Mouse (Mus musculus): ENCODE measurements around the gene Shoc2.
"Not testable (repeated sequence)": the region's sequence is repeated elsewhere in the genome, so short reads cannot be mapped to it uniquely, and the experiment has no call there.

The Shoc2 gene
- long read RNA-seq, experiment 1, partial matches to known transcripts, result 2 of 5 reads
- long read RNA-seq, experiment 1, other reads (novel, unspliced or antisense), result 3 of 5 reads
- long read RNA-seq, experiment 2, partial matches to known transcripts, result 14 of 19 reads
- long read RNA-seq, experiment 2, other reads (novel, unspliced or antisense), result 5 of 19 reads

DNA sequence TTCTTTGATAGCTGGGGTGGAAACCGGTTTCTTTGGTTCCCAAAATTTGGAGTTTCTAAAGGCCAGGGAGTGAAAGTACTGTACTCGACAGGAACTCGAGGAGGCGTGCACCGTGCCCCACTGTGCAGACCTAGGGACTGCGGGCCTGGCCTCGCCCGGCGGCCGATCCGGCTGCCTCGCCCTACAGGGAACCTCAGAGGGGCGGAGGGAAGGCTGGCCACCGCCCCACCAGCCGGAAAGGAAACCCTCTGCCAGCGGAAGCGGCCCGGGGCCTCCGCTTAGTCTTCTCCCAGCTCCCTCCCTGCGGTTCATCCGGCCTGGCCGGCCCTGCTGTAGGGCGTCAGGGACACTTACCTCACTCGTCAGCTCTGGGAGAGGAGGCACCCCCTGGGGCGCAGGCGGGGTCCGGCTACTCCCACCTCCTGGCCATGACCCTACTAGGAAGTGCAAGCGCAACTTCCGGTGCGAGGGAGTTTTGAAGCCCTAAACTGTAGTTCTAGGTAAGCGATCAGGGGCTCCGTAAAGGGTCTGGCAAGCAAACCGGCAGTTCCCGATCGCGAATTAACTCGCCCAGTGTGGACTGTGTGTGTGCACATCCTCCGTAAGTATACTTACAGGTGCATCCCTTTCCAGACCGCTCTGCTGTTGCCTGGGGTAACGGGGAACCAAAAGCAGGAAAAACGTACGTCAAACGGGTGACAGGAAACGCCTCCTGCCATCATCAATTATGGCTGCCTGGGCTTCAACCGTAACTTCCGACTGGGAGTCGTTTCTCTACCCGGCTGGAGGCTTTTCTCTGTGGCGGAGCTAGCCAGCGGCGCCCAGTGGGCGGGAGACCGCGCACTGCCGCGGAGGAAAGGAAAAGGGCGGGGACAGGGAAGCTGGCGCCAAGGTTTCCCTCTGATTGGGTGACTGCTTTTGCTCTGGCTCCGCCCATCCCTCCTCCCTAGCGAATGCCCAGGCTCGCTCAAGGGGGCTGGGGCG, at the start of gene Shoc2, which contains the start of gene Bbip1:
TSS of gene Shoc2 (plus strand) at position 505 of the 984 bp plus-strand sequence.
TSS of gene Bbip1 (minus strand) at position 826 of the 984 bp plus-strand sequence.
- intact Hi-C loops (cut with DNase I), result loop anchor here (5.0 kb wide), 1 partner anchor 37 kb away; no protein-coding TSS in a partner anchor

DNA sequence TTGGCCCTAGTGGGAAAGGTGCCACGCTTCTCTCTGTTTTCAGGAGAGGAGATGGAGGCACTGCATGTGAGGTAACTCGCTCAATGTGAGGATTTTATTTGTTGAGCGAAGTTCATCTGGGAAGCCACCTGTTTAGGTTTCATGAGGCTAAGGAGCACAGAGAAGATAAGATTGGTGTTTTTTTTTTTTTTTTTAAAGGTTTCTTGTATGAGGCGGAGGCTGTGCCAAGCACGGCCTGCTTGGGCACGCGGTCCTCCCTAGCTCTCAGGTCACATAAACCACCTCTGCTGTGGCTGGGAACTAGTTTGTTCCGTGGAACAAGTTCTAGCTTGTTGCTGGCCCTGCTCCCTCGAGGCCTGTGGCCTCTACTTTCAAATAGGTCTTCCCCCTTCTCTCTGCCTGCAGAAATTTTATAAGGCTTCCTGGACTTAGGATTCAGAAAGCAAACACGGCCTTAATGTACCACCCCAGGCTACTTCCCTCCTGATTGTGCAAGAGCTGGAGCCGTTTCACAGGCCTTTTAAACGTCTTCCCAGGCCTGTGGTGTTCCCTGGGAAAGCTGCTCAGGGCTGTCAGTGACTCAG, 49.5 kb upstream of the Shoc2 start:
- intact Hi-C loops (cut with DNase I), result no loop called here

DNA sequence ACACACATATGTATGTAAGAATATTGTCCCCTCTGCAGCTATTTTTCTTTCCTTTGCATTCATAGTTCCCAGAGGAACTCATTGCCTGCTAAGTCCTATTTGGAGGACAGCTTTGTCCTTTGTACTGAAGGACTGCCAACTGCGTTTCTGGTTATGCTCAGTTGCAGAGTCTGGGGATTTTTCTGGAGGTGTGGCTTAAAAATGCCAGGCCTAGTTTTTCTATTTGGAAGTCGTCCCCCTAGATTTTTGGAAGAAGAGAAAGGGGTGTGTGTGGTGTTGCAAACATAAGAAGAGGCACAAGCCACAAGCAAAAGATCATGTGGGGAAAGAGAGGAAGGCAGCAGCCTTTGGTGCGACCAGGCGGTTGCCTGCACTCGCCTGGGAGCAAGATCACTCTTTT, 46.1 kb upstream of the Shoc2 start:
- intact Hi-C loops (cut with DNase I), result no loop called here

DNA sequence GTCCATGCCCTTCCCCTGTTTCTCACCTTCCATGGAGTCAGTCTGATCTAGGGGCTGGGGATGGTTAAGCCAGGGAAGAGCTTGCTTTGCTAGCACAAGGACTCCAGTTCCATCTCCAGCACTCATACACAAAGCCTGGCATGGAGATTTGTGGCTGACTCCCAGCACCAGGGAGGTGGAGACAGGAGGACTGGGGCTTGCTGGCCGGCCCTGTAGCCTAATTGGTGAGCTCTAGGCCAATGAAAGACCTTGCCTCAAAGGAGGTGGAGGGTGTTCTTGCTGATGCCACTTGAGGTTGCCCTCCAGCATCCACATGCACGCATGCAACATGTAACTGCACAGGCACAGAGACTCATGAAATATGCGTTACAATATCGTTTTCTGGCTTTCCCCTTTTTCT, 45.6 kb upstream of the Shoc2 start:
- intact Hi-C loops (cut with DNase I), result no loop called here

DNA sequence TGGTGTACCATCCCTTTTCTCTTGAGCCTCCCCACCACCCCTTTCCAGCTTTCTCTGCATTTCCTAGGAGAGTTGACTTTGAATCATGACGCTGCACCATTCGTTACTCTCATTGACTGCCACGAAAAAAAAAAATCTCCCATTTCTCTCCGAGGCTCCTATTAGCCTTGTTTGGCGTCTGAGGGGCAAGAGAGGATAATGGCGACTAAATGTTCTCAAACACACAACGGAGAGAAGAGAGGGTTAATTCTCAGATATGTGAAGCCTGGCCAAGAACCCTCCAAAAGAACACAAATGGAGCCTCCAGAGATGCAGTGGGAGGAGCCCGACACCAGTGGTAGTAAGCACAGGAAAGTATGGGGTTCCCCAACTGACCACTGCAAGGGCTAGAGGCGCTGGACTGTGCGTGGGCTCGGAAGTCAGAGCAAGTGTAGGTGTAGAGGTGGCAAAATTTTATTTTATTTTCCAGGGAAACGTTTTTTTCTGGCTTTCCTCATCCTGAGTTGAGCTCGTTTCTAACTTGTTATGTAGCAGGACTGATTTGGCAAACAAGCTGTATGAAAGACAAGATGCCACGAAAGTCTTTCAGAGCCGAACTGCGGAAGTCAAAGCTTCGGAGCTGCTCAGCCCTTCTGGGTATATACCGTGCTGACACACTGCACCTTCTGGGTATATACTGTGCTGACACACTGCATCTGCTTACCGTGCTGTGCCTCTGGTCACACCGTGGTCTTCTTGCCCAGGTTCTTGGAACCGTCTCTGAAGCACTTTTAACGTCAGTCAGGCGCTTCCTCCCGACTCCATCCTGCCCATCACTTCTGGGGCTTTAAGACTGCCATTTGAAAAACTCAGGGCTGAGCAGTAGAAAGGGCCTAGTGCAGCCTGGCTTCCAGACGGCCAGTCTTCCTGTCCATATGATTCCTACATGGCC, 44.9 kb upstream of the Shoc2 start:
- intact Hi-C loops (cut with DNase I), result no loop called here

DNA sequence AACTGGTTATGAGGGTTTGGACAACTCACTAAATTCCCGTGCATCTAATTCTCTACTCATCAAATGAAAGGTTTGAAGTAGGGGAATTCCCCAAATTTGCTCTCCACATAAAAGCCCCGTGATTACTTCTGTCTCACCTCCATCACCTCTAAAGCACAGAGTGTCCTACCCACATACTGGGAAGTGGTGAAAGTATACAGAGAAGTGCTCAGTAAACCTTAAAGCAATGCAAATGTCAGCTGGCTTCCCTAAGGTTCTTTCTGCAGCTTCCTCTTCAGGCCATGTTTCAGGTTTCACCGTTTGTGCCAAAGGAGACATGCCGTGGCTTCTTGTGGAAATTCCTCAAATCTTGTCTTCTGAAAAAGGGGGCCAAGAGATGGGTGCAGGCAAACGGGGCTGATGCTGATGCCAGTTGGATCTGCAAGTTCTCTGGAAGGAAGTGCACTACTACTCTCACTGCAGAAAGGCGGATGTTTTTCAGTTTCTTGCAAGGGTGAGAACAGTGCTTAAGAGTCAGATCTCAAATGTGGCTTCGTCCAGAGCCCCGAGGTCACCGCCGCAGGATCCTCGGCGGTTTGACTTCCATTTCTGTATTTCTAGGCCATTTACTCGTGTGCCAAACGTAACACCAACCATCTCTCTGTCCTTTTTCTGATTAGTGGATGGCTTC, 44.0 kb upstream of the Shoc2 start:
- intact Hi-C loops (cut with DNase I), result loop anchor here (5.0 kb wide), 2 partner anchors 48 to 253 kb away; no protein-coding TSS in a partner anchor

DNA sequence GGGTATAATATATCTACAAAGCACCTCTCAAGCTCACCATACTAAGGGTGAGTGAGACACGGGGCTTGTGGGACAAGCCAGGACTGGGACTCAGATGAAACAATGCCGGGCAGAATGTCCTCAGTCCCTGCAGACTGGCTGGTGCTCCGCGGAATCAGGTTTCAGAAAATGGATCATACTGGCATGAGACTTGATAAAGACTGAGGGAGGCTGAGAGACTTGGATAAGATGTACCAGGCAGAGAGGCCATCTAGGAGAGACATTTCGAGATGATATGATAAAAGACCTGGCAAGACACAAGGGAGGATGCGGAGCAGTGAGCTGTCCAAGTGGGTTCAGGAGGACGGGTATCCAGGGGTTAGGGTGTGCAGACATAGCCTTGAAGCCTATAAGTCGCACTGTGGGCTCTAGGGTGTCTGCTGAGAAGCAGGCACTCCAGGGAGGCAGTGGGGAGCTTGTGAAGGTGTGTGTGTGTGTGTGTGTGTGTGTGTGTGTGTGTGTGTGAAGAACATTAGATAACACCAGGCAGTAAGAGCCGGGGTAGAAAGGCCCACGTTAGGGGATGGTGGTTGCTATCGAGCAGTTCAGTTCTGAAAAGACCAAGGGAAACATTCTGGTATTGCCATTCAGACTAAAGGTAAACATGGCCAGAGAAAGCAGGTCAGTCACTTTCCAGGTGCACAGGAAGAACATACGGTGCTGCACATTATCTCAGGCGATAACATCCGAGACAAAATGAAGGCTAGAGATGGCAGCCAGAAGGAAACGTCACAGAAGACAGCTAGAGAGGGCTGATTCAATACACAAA, 42.0 kb upstream of the Shoc2 start:
- intact Hi-C loops (cut with DNase I), result loop anchor here (5.0 kb wide), 2 partner anchors 50 to 255 kb away; no protein-coding TSS in a partner anchor

DNA sequence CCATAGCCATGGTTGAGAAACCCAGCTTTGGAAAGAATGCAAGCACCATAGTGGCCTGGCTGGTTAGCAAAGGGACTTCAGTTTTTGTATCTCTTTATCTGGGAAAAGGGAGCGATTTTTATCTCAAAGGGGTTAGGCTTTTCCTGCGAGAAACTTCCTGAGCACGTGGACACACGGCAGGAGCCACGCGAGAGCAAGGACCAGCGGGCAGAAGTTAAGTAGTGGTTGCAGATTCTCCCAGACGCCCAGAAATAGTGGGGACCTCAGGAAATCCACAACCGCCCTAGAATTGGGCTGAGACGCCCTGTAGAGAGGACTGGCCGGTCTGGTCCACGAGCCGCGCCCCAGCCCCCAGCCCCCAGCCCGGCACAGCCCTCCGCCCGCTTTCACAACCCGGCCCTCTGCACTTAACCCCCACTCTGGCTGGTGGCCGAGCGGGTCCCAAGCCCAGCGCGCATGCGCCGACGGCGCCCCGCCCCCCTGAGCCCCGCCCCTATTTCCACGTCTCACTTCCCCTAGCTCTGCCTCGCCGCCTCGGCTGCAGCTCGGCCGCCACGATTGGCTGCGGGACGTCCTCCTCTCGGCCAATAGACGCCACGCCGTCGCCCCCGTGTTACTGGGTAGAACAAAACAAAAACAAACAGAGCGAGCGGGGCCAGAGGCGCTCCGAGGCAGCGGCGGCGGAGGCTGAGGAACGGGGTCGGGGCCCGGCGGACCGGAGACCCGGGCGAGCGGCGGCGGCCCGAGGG, 41.2 kb upstream of the Shoc2 start:
- intact Hi-C loops (cut with DNase I), result loop anchor here (5.0 kb wide), 2 partner anchors 51 to 256 kb away; no protein-coding TSS in a partner anchor

DNA sequence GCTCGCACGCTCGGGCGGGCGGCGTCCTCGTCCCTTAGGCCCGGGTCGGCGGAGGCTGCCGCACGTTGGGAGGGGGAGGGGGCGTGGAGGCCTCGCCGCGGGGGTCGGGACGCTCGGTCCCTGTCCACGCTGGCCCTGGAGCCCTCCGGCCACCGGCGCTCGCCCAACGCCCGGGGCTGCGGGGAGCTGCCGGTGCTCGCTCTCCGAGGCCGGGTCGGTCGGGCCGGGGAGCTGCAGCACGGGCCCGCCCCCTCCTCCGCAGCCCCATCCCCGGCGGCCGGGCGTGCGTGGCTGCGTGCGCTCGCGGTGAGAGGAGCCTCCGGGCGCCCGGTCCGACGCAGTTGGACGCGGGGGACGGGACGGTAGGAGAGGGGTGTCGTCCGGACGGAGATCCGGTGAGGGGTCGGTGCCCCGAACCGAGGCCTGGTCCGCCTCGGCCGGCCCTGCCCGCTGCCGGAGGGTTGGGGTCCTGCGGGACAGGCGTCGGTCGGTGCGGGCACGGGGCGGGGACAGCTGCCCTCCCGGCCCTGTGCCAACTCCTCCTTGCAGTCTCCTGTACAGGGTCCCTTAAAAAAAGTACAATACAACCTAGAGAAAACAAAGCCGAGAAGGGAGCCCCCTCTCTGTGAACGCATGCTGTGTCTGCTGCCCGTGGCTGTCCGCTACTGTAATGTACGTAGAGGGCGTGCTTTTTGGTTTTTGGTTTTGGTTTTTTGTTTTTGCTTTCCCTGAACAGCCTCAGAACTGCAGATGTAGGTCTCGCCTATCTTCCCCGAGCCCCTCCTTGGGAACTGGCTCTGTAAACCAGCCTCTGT, 40.4 kb upstream of the Shoc2 start:
- intact Hi-C loops (cut with DNase I), result loop anchor here (5.0 kb wide), 2 partner anchors 51 to 256 kb away; no protein-coding TSS in a partner anchor

DNA sequence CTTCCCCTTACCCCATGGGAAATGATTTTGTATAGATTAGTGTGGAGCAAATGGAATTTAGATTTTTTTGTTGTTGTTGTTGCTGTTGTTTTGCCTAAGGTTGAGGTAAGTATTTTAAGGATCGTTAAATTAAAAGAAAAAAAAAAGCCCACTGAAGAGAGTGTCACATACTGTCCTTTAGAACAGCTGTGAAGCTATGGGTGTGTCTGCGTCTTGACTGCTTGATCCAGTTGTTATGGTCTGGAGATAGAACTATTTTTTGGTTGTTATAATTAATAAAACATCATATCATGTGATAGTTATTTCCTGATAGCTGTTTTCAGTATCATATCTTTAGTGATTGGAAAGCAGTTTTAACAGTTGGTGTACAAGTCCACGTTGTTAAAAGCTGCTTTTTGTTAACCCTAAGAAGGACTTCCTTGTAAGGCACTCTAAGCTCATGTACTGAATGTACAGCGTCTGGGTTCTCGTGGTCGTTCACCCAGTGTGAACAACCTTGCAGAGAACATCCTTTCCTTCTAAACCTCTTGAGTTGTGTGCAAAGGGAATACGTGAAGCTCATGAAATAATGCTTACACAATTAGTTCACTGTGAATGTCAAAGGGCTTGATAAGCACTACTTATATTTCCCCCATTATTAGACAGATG, 39.1 kb upstream of the Shoc2 start:
- intact Hi-C loops (cut with DNase I), result loop anchor here (5.0 kb wide), 3 partner anchors 37 to 258 kb away; partner anchors contain the start of genes Bbip1 and Shoc2

DNA sequence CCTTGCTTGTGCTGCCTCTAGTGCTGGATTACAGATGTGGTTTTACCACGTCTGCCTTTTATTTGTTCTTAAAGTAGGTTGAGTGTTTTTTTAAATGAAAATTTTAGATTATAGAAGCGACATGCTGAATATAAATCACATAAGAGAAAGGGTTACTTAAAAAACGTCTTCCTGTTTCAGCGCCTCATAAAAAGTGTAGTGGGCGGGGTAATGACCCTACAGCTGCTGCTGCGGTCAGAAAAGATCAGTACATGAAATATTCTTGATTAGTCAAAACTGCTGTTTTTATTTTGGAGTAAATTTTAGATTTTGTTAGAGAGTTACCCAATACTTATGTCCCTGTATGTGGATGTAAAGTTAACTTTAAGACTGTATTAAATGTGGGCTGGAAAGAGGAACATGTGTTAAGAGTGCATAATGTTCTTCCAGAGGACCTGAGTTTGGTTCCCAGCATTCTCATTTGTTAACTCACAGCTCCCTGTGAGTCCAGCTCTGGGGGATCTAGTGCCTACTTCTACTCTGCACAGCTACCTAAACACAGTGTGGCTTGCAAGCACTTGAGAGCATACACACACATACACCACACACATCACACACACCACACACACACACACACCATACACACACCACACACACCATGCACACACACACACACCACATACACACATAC, 37.9 kb upstream of the Shoc2 start:
- intact Hi-C loops (cut with DNase I), result loop anchor here (5.0 kb wide), 1 partner anchor 36 kb away; the partner anchor contains the start of genes Bbip1 and Shoc2

DNA sequence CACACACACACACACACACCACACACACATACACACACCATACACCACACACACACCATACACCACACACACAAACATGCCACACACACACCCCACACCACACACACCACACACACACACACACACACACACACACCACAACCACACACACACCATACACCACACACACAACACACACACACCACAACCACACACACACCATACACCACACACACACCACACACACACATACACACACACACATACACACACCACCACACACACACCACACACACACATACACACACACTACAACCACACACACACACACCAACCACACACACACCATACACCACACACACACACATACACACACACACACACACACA, 37.4 kb upstream of the Shoc2 start:
- intact Hi-C loops (cut with DNase I), result loop anchor here (5.0 kb wide), 1 partner anchor 36 kb away; the partner anchor contains the start of genes Bbip1 and Shoc2

DNA sequence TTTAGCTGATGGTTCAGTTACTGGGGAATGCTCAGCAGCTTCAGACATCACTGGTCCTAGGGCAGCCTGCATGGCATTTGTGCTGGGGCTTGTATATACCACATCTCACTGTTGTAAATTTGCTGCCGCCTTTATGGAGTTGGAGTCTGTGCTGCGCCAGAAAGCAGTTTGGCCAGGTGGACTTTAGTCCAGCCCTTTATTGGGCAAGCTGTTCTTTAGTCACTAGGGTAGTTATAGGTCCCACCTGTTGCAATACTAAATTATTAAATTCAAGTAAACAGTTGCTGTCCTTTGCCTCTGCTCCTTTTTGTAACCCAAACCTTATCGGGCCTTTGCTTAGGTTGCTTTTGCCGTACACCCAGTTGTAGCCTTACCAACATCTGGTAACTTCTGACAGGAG, 29.2 kb upstream of the Shoc2 start:
- intact Hi-C loops (cut with DNase I), result no loop called here

DNA sequence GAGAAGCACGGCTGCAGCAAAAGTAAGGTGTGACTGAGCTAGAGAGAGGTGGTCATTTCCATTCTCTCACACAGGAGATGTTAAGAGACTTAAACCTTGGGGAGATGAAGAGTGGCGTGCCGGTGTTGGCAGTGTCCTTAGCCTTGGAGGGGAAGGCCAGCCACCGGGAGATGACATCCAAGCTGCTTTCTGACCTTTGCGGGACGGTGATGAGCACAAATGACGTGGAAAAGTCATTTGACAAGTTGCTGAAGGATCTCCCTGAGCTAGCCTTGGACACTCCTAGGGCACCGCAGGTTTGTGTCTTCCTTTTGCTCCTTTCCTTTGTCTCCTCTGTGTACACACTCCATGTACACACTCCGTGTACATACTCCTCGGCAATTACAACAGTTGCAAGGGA, 24.6 kb upstream of the Shoc2 start:
- intact Hi-C loops (cut with DNase I), result no loop called here

DNA sequence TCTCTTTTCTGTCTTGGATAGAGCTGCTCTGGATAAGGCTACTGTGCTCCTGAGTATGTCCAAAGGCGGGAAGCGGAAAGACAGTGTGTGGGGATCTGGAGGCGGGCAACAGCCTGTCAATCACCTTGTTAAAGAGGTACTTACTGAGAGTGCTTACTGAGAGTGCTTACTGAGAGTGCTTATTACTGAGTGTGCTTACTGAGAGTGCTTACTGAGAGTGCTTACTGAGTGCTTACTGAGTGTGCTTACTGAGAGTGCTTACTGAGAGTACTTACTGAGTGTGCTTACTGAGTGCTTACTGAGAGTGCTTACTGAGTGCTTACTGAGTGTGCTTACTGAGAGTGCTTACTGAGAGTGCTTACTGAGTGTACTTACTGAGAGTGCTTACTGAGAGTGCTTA, 22.1 kb upstream of the Shoc2 start:
- intact Hi-C loops (cut with DNase I), result not testable (repeated sequence)

DNA sequence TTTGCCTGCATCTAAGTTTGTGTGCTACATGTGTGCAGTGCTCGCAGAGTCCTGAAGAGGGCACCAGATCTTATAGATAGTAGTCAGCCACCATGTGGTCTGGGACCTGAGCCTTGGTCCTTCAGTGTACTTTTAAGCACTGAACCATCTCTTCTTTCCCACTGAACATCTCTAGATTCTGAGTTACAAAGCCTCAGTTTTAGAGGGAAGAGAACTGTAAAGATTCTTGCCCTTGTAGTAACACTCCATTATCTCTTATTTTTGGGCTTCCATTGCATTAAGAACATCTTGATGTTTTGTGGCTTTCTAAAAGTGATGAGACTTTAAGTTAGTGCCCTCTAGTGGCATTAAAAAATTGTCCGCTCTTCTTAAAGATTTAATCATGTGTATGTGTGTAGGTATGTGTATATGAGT, 18.8 kb upstream of the Shoc2 start:
- intact Hi-C loops (cut with DNase I), result loop anchor here (5.0 kb wide), 1 partner anchor 158 kb away; no protein-coding TSS in a partner anchor

Measured in adrenal gland (tissue).